24 mouse cellular contexts compared by ENCODE assay signal in genomic region chr6:137030611-137031097, GRCm38 (mm10).
DNase-seq lines count a peak whose midpoint lies in the region; ATAC-seq lines count a peak whose summit lies in the region.
"Had no signal": no experiment of that assay in that cellular context is flagged by ENCODE, and none has a peak within 500 bp of the region (broad histone marks: within the 10 kb centered on the region; RNA-seq: fewer than 3 reads in every experiment).

No protein-coding gene starts in this region.

- no peaks in the 10 kb centered on the region for H3K4me1 ChIP-seq in midbrain, embryonic 15.5 days
- no peaks in the 10 kb centered on the region for H3K4me1 ChIP-seq in midbrain, embryonic 13.5 days (replicated peaks)
- peaks cover under 1% of the 10 kb centered on the region; the same call in 1 of the 2 replicates for H3K4me1 ChIP-seq in intestine, embryonic 16.5 days (ENCODE audit: control insufficient read depth, insufficient read depth, low read length)
- 0 out of 2 replicates have a peak, but pooled peaks cover 5% of the 10 kb centered on the region for H3K4me1 ChIP-seq in neural tube, embryonic 13.5 days (replicated peaks)
- H3K4me1 ChIP-seq: embryonic facial prominence, embryonic 15.5 days; forebrain, embryonic 10.5 days; heart, embryonic 15.5 days had no signal

- H3K4me3 ChIP-seq in midbrain, embryonic 15.5 days = no peak overlapping the region
- H3K4me3 ChIP-seq in midbrain, embryonic 13.5 days (replicated peaks) = no peak overlapping the region
- H3K4me3 ChIP-seq in intestine, embryonic 16.5 days (ENCODE audit: low read length) = no peak overlapping the region
- no peak overlapping the region for H3K4me3 ChIP-seq in neural tube, embryonic 13.5 days
- H3K4me3 ChIP-seq: embryonic facial prominence, embryonic 15.5 days; erythroblast, embryonic 14.5 days; forebrain, embryonic 10.5 days; gastrocnemius, adult 2 months; heart, embryonic 15.5 days had no signal

- no peak overlapping the region for H3K4me2 ChIP-seq in midbrain, embryonic 15.5 days
- H3K4me2 ChIP-seq in midbrain, embryonic 13.5 days (replicated peaks) = no peak overlapping the region
- no peak overlapping the region for H3K4me2 ChIP-seq in intestine, embryonic 16.5 days (ENCODE audit: low read depth, low read length)
- no peak overlapping the region for H3K4me2 ChIP-seq in neural tube, embryonic 13.5 days
- H3K4me2 ChIP-seq: embryonic facial prominence, embryonic 15.5 days; heart, embryonic 11.5 days; heart, embryonic 15.5 days; hindbrain, embryonic 14.5 days had no signal

- no peaks in the 10 kb centered on the region for H3K27me3 ChIP-seq in midbrain, embryonic 15.5 days (replicated peaks)
- no peaks in the 10 kb centered on the region for H3K27me3 ChIP-seq in midbrain, embryonic 13.5 days
- H3K27me3 ChIP-seq in intestine, embryonic 16.5 days (replicated peaks; ENCODE audit: control insufficient read depth, insufficient read depth, low read length) = no peaks in the 10 kb centered on the region
- no peaks in the 10 kb centered on the region for H3K27me3 ChIP-seq in neural tube, embryonic 13.5 days
- H3K27me3 ChIP-seq: embryonic facial prominence, embryonic 15.5 days; heart, embryonic 15.5 days had no signal

- H3K9ac ChIP-seq in midbrain, embryonic 15.5 days = no peak overlapping the region
- H3K9ac ChIP-seq in midbrain, embryonic 13.5 days (replicated peaks) = no peak overlapping the region
- H3K9ac ChIP-seq in intestine, embryonic 16.5 days (ENCODE audit: low read depth, low read length) = no peak overlapping the region
- no peak overlapping the region for H3K9ac ChIP-seq in neural tube, embryonic 13.5 days
- H3K9ac ChIP-seq: embryonic facial prominence, embryonic 15.5 days; heart, embryonic 15.5 days; hindbrain, embryonic 14.5 days had no signal

- H3K36me3 ChIP-seq in midbrain, embryonic 15.5 days (replicated peaks) = no peaks in the 10 kb centered on the region
- no peaks in the 10 kb centered on the region for H3K36me3 ChIP-seq in midbrain, embryonic 13.5 days
- H3K36me3 ChIP-seq in intestine, embryonic 16.5 days (ENCODE audit: control insufficient read depth, insufficient read depth, low read length) = no peaks in the 10 kb centered on the region
- no peaks in the 10 kb centered on the region for H3K36me3 ChIP-seq in neural tube, embryonic 13.5 days
- H3K36me3 ChIP-seq: embryonic facial prominence, embryonic 15.5 days; forebrain, embryonic 10.5 days; heart, embryonic 15.5 days had no signal

- DNase-seq in heart, adult 11 months = peak; percentile 67
- no peak for DNase-seq in heart, adult 8-10 months (ENCODE audit: low spot score)
- no peak for DNase-seq in embryo, embryonic 10 days (ENCODE audit: low spot score)
- DNase-seq in kidney, postnatal 25 days = no peak
- DNase-seq: adrenal gland, postnatal 14 days; cerebellum, adult 18-20 months; cerebellum, postnatal 10 days; embryo, embryonic 11 days; gastrocnemius, adult 2 months; gastrocnemius, postnatal 36 days; heart, adult 18-20 months; heart, postnatal 14 days had no signal

- H3K27ac ChIP-seq in midbrain, embryonic 15.5 days = 0 out of 2 replicates have a peak overlapping the region, but pooled peaks have one; percentile 20
- H3K27ac ChIP-seq in midbrain, embryonic 13.5 days = no peak overlapping the region
- H3K27ac ChIP-seq in intestine, embryonic 16.5 days (ENCODE audit: low read length) = no peak overlapping the region
- peak overlapping the region; percentile 33; the same call in 1 of the 2 replicates for H3K27ac ChIP-seq in neural tube, embryonic 13.5 days (replicated peaks)
- H3K27ac ChIP-seq: embryonic facial prominence, embryonic 15.5 days; forebrain, embryonic 10.5 days; gastrocnemius, adult 2 months; heart, embryonic 15.5 days; hindbrain, embryonic 14.5 days had no signal

- WGBS in midbrain, embryonic 15.5 days = 82% methylated on average over 6 of the region's 6 CpGs
- WGBS in midbrain, embryonic 13.5 days = 83% methylated on average over 6 of the region's 6 CpGs
- 74% methylated on average over 6 of the region's 6 CpGs for WGBS in intestine, embryonic 16.5 days
- 82% methylated on average over 6 of the region's 6 CpGs for WGBS in neural tube, embryonic 13.5 days

- ATAC-seq in midbrain, embryonic 15.5 days (replicated peaks) = no peak
- ATAC-seq in midbrain, embryonic 13.5 days = no peak
- peak; percentile 38; the same call in 1 of the 2 replicates for ATAC-seq in intestine, embryonic 16.5 days
- ATAC-seq in neural tube, embryonic 13.5 days (ENCODE audit: low read depth) = peak; percentile 53; the same call in 1 of the 2 replicates
- ATAC-seq: activated CD4-positive, CD25-positive, alpha-beta regulatory T cell, adult 4 months; forebrain, embryonic 14.5 days had no signal

- H3K9me3 ChIP-seq in midbrain, embryonic 15.5 days = no peaks in the 10 kb centered on the region
- H3K9me3 ChIP-seq in midbrain, embryonic 13.5 days = no peaks in the 10 kb centered on the region
- H3K9me3 ChIP-seq in intestine, embryonic 16.5 days (ENCODE audit: control insufficient read depth, low read length) = no peaks in the 10 kb centered on the region
- 0 out of 2 replicates have a peak, but pooled peaks cover 3% of the 10 kb centered on the region for H3K9me3 ChIP-seq in neural tube, embryonic 13.5 days
- H3K9me3 ChIP-seq: embryonic facial prominence, embryonic 15.5 days; forebrain, embryonic 10.5 days; heart, embryonic 15.5 days had no signal

Comparison
In these comparisons a context has a peak if more than half of its experiments do, and no peak if none do; other contexts are left out.
1. H3K27ac ChIP-seq: peak in midbrain, embryonic 15.5 days (single experiment) and neural tube, embryonic 13.5 days (single experiment); none in midbrain, embryonic 13.5 days (single experiment) and intestine, embryonic 16.5 days (single experiment).
2. ATAC-seq: peak in intestine, embryonic 16.5 days (single experiment) and neural tube, embryonic 13.5 days (single experiment); none in midbrain, embryonic 15.5 days (single experiment) and midbrain, embryonic 13.5 days (single experiment).